Mouse (Mus musculus) retina, adult 2 months (tissue): ENCODE measurements at regions not wholly inside any gene's neighbourhood (a gene's known extent, or its start where the extent isn't known, plus 50 kb on each side); places are given as distances from the start of the nearest gene placed in this dataset.

Experiments
- DNase-seq: peaks from one replicate; pipeline ENCODE4 v3.0.0-alpha.2; 2012; ENCODE audit warnings: low read depth, low spot score

- DNase-seq: no peak
Observed at GRCm38 (mm10) chr9:113093863-113094390, 614.1 kb downstream of the Pdcd6ip start.

GRCm38 (mm10) chr9:113091881-113092280, 616.2 kb downstream of the Pdcd6ip start:
- DNase-seq: no peak

GRCm38 (mm10) chr9:113087786-113088185, 620.3 kb downstream of the Pdcd6ip start:
- DNase-seq: no peak

GRCm38 (mm10) chr9:113085281-113085810, 622.7 kb downstream of the Pdcd6ip start:
- DNase-seq: no peak

DNA sequence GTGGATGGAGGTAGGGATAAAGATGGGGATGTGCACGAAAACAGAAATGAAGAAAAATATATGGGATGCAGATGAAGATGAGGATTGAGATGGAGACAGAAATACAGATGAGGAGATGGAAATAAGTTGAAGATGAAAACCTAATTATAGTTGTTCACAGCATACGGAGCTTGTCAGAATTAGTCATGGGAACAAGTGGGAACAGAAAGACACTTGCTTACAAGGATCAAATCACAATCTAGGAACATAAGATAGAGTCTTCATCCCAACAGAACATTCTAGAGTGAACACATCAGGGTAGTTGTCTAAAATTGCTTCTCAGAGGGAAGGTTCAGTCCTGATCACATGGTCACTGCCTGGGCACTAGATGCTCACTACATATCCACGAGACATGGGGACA, 633.2 kb downstream of the Pdcd6ip start:
- no peak for DNase-seq

GRCm38 (mm10) chr9:113057415-113057814, 650.6 kb downstream of the Pdcd6ip start:
- DNase-seq: no peak

DNA sequence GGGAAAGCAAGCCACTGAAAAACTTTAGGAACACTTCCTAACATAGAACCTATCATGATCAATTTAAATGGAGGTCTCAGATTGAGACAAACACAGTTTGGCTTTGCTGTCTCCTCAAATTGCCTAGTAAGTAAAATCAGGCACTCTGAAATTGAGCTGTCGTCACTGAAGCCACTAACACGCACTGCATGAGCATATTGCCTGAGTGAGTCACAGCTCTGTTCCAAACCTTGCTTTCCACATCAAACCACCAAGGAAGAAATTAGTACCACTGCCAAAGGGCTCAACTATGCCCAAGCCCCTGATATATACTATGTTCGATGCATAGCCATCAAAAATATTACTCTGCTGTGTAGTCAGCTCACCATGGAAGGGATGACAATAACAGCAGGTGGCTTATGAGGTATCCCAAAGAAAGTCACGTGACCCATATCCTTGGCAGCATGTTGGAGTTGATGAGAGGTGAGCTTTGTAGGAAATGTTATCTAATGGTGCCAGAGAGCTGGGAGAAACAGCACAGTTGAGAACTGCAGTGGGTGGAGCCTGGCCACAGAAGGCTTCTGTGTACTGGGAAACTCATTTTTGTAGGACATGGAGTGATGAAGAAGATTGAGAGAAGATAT, 663.4 kb downstream of the Pdcd6ip start:
- no peak for DNase-seq

- no peak for DNase-seq
Observed at GRCm38 (mm10) chr9:113040885-113041284, 667.2 kb downstream of the Pdcd6ip start.

- no peak for DNase-seq
Observed at GRCm38 (mm10) chr9:113033996-113034395, 674.1 kb downstream of the Pdcd6ip start.

DNA sequence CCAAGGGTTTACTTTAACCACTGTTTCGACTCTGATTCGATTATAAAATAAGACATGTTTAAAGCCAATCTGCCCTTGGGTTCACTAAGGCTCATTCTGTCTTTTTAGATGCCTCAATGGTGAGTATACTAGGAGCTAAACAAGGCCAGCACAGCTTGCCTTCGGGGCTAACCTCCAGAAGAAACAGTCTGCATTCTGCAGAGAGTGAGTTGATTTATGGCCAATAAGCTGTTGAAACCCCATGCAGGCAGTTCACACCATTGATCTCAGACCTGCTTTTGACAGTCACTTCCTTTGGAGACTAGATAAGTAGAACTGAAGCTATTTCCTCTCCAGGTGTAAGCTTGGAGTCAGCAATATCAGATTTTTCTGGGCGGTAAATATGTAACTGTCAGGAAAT, 679.0 kb downstream of the Pdcd6ip start:
- no peak for DNase-seq

- no peak for DNase-seq
Observed at GRCm38 (mm10) chr9:113026904-113027193, 681.2 kb downstream of the Pdcd6ip start.

- no peak for DNase-seq
Observed at GRCm38 (mm10) chr9:113026096-113026903, 681.8 kb downstream of the Pdcd6ip start.

- no peak for DNase-seq
Observed at GRCm38 (mm10) chr9:113021866-113022645, 686.0 kb downstream of the Pdcd6ip start.

DNA sequence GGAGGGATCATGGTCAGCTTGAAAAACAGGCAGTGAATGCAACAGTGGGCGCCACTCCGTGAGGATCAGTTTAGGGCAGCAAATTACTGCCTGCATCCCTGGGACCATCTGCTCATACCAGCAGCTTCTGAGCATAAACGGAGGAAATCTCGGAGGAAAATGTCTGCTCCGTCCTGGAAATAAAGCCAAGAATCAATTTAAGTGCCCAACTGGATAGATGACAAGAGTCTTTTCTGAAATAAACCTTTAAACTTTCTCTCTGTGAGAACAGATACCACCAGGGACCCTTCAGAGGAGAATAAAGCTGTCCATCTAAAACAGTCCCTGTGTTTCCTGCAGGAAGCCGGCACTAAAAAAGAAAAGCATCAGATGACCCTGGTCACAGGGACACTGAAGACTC, 688.5 kb downstream of the Pdcd6ip start:
- DNase-seq: no peak

- no peak for DNase-seq
Observed at GRCm38 (mm10) chr9:113008106-113008505, 700.0 kb downstream of the Pdcd6ip start.

GRCm38 (mm10) chr9:112996204-112996603, 711.9 kb downstream of the Pdcd6ip start:
- no peak for DNase-seq

DNA sequence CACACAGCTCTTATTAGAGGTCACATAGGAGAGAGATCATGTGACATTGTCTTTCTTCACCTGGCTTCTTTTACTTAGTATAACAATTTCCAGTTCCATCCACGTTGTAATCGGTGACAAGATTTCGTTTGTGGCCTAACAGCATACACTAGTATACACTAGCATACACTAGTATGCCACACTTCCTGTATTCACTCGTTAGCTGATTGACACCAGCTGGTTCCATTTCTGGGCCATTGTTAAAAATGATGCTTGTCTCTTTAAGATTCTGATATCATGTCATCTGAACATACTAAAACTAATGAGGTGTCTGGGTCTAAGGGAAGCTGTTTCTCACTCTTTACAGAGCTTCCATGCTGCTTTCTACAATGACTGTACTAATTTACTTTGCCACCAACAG, 713.3 kb downstream of the Pdcd6ip start:
- DNase-seq: no peak

GRCm38 (mm10) chr9:112993627-112994026, 714.4 kb downstream of the Pdcd6ip start:
- no peak for DNase-seq

- DNase-seq: no peak
Observed at GRCm38 (mm10) chr9:112992937-112993336, 715.1 kb downstream of the Pdcd6ip start.

DNA sequence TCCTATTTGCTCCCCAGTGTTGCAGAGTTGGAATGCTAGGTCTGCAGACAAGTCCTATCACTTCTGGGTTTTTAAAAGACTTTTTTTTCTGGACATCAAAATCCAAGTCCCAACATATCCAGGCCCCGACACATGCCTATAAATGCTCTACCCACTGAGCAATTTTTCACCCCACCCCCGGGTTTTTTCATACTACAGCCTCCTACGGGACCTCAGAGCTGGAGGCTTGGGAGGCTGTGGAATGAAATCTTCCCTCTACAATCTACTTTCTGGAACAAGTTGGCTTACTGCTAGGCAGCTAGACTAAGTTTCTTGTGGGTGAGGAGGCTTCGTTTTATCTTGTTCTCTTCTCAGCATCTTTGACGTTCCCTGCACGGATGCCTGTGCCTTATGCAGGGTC, 724.7 kb downstream of the Pdcd6ip start:
- no peak for DNase-seq

DNA sequence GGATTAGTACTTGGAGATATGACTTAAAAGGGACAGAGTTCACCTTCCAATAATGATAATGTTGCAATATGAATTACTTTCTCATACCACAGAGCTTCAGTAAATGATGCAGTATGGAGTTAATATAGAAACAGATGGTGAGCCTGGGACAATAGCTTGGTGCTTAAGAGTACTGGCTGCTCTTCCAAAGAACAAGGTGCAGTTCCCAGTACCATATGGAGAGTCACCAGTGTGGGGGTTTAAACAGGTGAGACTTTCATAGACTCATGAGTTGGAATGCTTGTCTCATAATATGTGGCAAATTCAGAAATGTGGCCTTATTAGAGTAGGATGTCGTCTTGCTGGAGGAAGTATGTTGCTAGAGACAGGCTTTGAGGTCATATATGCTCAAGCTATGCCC, 715.8 kb upstream of the Arpp21 start:
- no peak for DNase-seq

DNA sequence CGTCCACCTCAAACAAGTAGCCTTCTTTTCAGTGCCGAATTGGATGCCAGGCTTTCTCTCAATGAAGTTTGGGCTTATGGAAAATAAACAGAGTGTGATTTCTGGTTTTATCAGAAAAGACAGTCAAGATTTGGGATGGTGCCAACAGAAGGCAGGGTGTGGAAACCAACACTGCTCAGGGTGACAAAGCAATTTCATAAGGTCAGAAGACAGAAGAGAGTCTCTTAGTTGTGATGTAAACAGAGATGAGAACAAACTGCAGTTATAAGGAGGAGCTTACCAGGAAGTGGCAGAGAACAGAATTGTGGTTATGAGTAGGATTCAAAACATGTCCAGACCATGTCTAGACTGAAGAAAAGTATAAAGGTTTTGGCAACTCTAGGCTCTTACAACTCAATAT, 714.3 kb upstream of the Arpp21 start:
- no peak for DNase-seq
